Mouse (Mus musculus): Measurements from ENCODE around the gene Prrg2. TPM values are rescaled to one million over a fixed set of nuclear protein-coding genes. Genes with fewer than 3 reads are reported as not detected.
"Not testable (repeated sequence)": the region's sequence is repeated elsewhere in the genome, so short reads cannot be mapped to it uniquely, and the experiment has no call there.

The Prrg2 gene
- polyA plus RNA-seq (2015; fragmentation: Nextera tagmentation; extraction: Ambion mirVana) = 13.2 and 14.5 TPM in 2 replicates

DNA sequence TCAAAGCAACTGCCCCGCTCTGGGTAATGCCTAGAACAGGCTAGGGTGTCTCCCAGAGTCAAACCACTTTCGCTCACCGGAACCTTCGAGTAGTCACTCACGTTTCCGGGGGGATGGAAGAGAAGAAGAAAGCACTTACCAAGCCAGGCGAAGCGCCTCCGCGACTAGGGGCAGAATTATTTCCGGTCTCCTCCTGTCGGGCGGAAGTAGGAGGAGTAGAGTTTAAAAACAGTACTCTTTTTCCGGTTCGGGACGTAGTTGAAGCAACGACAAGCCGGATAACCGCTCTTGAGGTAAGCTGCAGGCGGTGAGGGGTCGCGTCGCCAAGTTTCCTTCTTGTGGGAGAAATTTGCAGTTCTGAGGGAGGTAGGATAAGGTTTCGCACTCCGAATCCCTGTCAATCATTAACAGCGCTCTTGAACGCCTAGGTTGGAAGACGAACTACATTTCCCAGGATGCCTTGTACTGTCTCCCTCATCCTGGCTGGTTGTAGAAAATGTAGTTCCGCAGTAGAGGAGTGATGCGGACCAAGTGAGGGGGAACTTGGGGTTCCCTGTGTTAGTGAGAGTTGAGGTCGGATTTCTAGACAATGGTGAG lies at the start of gene Prrg2, which contains the start of gene Nosip:
Gene Prrg2, minus strand, starts transcription at position 439 of the 597 bp plus-strand sequence.
Gene Nosip, plus strand, starts transcription at position 191 of the 597 bp plus-strand sequence.
- Histone ChIP-seq H3K36me3 (no peaks in the 10 kb centered on the region), H3K4me3 (replicated peaks) (peak within 1 kb of the TSS; percentile 70), H3K9me3 (no peaks in the 10 kb centered on the region), H3K27ac (peak within 1 kb of the TSS; percentile 89), H3K27me3 (no peaks in the 10 kb centered on the region), H3K9ac (replicated peaks) (peak within 1 kb of the TSS; percentile 73), H3K4me2 (replicated peaks) (peak within 1 kb of the TSS; percentile 62), H3K4me1 (replicated peaks) (peaks cover 45% of the 10 kb centered on the region)
- WGBS = under 1% methylated on average over 31 of the region's 31 CpGs
- ATAC-seq = peak; percentile 90

DNA sequence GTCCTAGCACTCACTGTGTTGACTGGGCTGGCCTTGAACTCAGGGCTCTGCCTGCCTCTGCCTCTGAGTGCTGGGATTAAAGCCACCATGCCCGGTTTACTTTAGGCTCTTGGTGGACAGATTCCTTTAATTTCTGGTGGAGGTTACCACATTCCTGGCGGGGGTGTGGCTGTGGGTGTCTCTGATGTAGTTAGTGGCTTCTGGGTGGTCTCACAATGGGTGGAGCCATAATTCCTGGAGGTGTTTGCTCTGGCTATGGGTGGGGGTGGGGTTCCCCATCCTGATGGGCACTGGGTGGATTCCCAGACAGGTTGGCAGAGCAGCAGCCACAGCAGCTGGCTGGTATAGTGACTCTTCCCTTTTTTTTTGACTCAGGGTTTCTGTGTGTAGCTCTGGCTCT lies 49.5 kb upstream of the Prrg2 start:
- no peak overlapping the region for H3K9ac ChIP-seq (replicated peaks)
- no peaks in the 10 kb centered on the region for H3K9me3 ChIP-seq
- ATAC-seq = no peak
- H3K36me3 ChIP-seq = no peaks in the 10 kb centered on the region
- H3K27me3 ChIP-seq = no peaks in the 10 kb centered on the region
- H3K4me3 ChIP-seq (replicated peaks) = no peak overlapping the region
- WGBS = 74% methylated on average over 2 of the region's 2 CpGs
- no peak overlapping the region for H3K4me2 ChIP-seq (replicated peaks)
- no peak overlapping the region for H3K27ac ChIP-seq
- H3K4me1 ChIP-seq (replicated peaks) = no peaks in the 10 kb centered on the region

- not testable (repeated sequence) for H3K4me3 ChIP-seq (replicated peaks); H3K36me3 ChIP-seq; H3K9me3 ChIP-seq; ATAC-seq; H3K4me1 ChIP-seq (replicated peaks); H3K27ac ChIP-seq; H3K9ac ChIP-seq (replicated peaks); H3K4me2 ChIP-seq (replicated peaks); H3K27me3 ChIP-seq
- WGBS = 94% methylated on average over 4 of the region's 4 CpGs
Observed at GRCm38 (mm10) chr7:45110089-45110488, 47.6 kb upstream of the Prrg2 start.

DNA sequence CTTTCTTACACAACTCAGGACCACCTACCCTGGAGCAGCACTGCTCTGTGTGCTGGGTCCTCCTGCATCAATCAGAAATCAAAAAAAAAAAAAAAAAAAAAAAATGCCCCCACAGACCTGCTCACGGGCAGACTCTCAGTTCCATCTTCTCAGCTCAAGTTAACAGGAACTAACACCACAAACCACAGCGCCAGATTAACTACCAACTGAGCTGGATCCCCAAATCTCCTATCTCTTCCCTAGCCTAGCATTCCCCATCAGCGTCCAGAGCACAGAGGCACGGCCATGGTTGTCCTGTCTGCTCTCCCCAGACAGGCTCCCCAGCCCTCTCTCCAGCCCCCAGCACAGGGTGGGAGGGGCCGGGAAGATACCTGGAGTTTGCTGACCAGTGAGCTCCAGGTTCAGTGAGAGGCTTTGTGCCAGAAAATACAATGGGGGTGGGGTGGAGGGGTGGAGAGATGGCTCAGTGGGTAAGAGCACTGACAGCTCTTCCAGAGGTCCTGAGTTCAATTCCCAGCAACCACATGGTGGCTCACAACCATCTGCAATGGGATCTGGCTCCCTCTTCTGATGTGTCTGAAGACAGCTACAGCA lies 44.7 kb upstream of the Prrg2 start:
- Histone ChIP-seq H3K9me3 (no peaks in the 10 kb centered on the region), H3K4me3 (replicated peaks) (no peak overlapping the region), H3K27ac (no peak overlapping the region), H3K9ac (replicated peaks) (no peak overlapping the region), H3K4me2 (replicated peaks) (no peak overlapping the region), H3K36me3 (no peaks in the 10 kb centered on the region), H3K27me3 (no peaks in the 10 kb centered on the region), H3K4me1 (replicated peaks) (0 out of 2 replicates have a peak, but pooled peaks cover 4% of the 10 kb centered on the region)
- WGBS = 47% methylated on average over 5 of the region's 5 CpGs
- no peak for ATAC-seq

GRCm38 (mm10) chr7:45106441-45106840 lies 44.0 kb upstream of the Prrg2 start:
- Histone ChIP-seq H3K4me3 (replicated peaks) (no peak overlapping the region), H3K9me3 (no peaks in the 10 kb centered on the region), H3K27me3 (no peaks in the 10 kb centered on the region), H3K27ac (no peak overlapping the region), H3K36me3 (no peaks in the 10 kb centered on the region), H3K9ac (replicated peaks) (no peak overlapping the region), H3K4me1 (replicated peaks) (0 out of 2 replicates have a peak, but pooled peaks cover 4% of the 10 kb centered on the region), H3K4me2 (replicated peaks) (no peak overlapping the region)
- ATAC-seq = no peak
- 19% methylated on average over 6 of the region's 6 CpGs for WGBS

DNA sequence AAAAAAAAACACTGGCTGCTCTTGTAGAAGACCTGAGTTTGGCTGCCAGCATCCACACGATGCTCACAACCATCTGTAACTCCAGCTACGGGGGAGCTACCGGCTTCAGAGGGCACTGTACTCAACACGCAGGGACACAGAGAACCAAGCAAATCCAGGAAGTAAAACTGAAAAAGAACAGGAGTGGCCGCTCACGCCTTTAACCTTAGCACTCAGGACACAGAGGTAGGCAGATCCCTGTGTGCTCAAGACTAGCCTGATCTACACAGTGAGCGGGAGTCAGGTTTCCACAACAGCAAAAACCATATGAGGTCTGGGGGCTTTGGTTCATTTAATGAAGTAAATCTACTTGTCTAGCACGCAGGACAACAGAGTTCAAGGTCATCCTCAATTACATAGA lies 43.0 kb upstream of the Prrg2 start:
- Histone ChIP-seq H3K4me2 (replicated peaks) (no peak overlapping the region), H3K9me3 (no peaks in the 10 kb centered on the region), H3K4me1 (replicated peaks) (0 out of 2 replicates have a peak, but pooled peaks cover 4% of the 10 kb centered on the region), H3K27me3 (no peaks in the 10 kb centered on the region), H3K27ac (no peak overlapping the region), H3K4me3 (replicated peaks) (no peak overlapping the region), H3K9ac (replicated peaks) (no peak overlapping the region), H3K36me3 (no peaks in the 10 kb centered on the region)
- ATAC-seq = no peak
- WGBS = 80% methylated on average over 8 of the region's 8 CpGs

DNA sequence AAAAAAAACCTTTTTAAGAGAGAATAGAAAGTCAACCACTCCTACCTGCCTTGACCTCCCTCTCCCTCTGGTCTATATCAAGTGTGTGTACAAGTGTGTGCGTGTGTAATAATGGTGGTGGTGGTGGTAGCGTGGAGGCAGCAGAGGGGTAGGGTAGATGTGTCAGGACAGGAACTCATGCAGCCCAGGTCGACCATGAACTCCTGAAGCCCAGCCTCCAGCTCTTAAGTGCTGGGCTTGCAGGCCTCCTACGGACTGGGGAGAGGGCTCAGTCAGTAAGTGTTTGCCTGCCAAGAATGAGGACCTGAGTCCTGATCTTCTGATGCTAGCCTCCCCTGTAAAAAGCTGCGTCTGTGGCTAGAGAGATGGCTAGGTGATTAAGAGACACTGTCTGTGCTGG lies 42.5 kb upstream of the Prrg2 start:
- no peak overlapping the region for H3K4me3 ChIP-seq (replicated peaks)
- no peaks in the 10 kb centered on the region for H3K9me3 ChIP-seq
- no peaks in the 10 kb centered on the region for H3K36me3 ChIP-seq
- H3K27ac ChIP-seq = no peak overlapping the region
- 84% methylated on average over 5 of the region's 5 CpGs for WGBS
- H3K4me1 ChIP-seq (replicated peaks) = 0 out of 2 replicates have a peak, but pooled peaks cover 4% of the 10 kb centered on the region
- no peak overlapping the region for H3K9ac ChIP-seq (replicated peaks)
- no peaks in the 10 kb centered on the region for H3K27me3 ChIP-seq
- ATAC-seq = no peak
- H3K4me2 ChIP-seq (replicated peaks) = no peak overlapping the region

- Histone ChIP-seq H3K27ac (no peak within 1 kb of the TSS), H3K4me1 (replicated peaks) (0 out of 2 replicates have a peak, but pooled peaks cover 4% of the 10 kb centered on the region), H3K4me3 (replicated peaks) (no peak within 1 kb of the TSS), H3K9ac (replicated peaks) (no peak within 1 kb of the TSS), H3K36me3 (no peaks in the 10 kb centered on the region), H3K4me2 (replicated peaks) (no peak within 1 kb of the TSS), H3K9me3 (no peaks in the 10 kb centered on the region), H3K27me3 (no peaks in the 10 kb centered on the region)
- WGBS = 76% methylated on average over 7 of the region's 7 CpGs
- no peak for ATAC-seq
Observed at GRCm38 (mm10) chr7:45103652-45104180, 41.2 kb upstream of the Prrg2 start, which contains the start of gene Fcgrt. Gene Fcgrt, minus strand, starts transcription at chr7:45103851.

- Histone ChIP-seq H3K4me2 (replicated peaks) (no peak overlapping the region), H3K27ac (no peak overlapping the region)
- WGBS = 84% methylated on average over 9 of the region's 9 CpGs
Observed at GRCm38 (mm10) chr7:45102940-45103585, 40.6 kb upstream of the Prrg2 start.

GRCm38 (mm10) chr7:45102441-45102840 lies 40.0 kb upstream of the Prrg2 start:
- H3K9ac ChIP-seq (replicated peaks) = no peak overlapping the region
- no peak for ATAC-seq
- H3K27me3 ChIP-seq = no peaks in the 10 kb centered on the region
- 90% methylated on average over 11 of the region's 11 CpGs for WGBS
- H3K4me2 ChIP-seq (replicated peaks) = no peak overlapping the region
- H3K27ac ChIP-seq = no peak overlapping the region
- no peaks in the 10 kb centered on the region for H3K9me3 ChIP-seq
- no peaks in the 10 kb centered on the region for H3K36me3 ChIP-seq
- H3K4me3 ChIP-seq (replicated peaks) = no peak overlapping the region
- H3K4me1 ChIP-seq (replicated peaks) = 0 out of 2 replicates have a peak, but pooled peaks cover 4% of the 10 kb centered on the region

More at GRCm38 (mm10) chr7:45102940-45103585, 40.6 kb upstream of the Prrg2 start:
- no peak overlapping the region for H3K9ac ChIP-seq (replicated peaks)
- no peaks in the 10 kb centered on the region for H3K27me3 ChIP-seq
- ATAC-seq = no peak
- H3K9me3 ChIP-seq = no peaks in the 10 kb centered on the region
- H3K4me1 ChIP-seq (replicated peaks) = 0 out of 2 replicates have a peak, but pooled peaks cover 4% of the 10 kb centered on the region
- no peaks in the 10 kb centered on the region for H3K36me3 ChIP-seq
- no peak overlapping the region for H3K4me3 ChIP-seq (replicated peaks)

DNA sequence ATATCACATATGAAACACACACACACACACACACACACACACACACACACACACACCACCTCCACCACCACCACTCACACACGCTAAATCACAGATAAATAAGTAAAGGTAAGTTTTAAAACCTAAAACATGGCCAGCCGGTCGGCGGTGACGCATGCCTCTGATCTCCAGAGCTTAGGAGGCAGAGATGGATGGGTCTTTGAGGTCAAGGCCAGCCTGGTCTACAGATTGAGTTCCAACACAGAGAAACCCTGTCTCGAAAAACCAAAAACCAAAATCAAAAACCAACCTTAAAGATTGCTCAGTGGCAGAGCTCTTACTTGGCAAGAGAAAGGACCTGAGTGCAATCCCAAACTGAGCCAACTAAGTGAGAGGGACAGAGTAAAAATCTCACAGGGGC lies 37.6 kb upstream of the Prrg2 start:
- no peaks in the 10 kb centered on the region for H3K27me3 ChIP-seq
- 97% methylated on average over 6 of the region's 6 CpGs for WGBS
- H3K9ac ChIP-seq (replicated peaks) = no peak overlapping the region
- no peak for ATAC-seq
- H3K4me3 ChIP-seq (replicated peaks) = no peak overlapping the region
- no peaks in the 10 kb centered on the region for H3K4me1 ChIP-seq (replicated peaks)
- no peaks in the 10 kb centered on the region for H3K36me3 ChIP-seq
- no peak overlapping the region for H3K4me2 ChIP-seq (replicated peaks)
- H3K27ac ChIP-seq = no peak overlapping the region
- no peaks in the 10 kb centered on the region for H3K9me3 ChIP-seq

Data from midbrain, embryonic 13.5 days (tissue).